Mouse (Mus musculus) MEL (cell line): Measurements from ENCODE around the gene Rnf111. TPM values are rescaled to one million over a fixed set of nuclear protein-coding genes. Genes with fewer than 3 reads are reported as not detected.

ENCODE experiments used
- DNase-seq: peaks from one replicate; pipeline ENCODE4 v3.0.0; 2011; ENCODE audit warnings: low read depth, low spot score
- H3K27ac ChIP-seq: 2 replicates; pipeline ENCODE4 v1.5.1; 2012; ENCODE audit warnings: low read depth, mild to moderate bottlenecking, control low read depth, low read length, moderate library complexity; ENCODE audit not compliant: control insufficient read depth
- H3K27me3 ChIP-seq, 2 experiments: fragments of 150-350 bp in 1 of 2; sonication (generic) in 1 of 2; 2 replicates each; pipeline ENCODE4 v1.6.1; 2012; ENCODE audit warnings: low read length in 2 of 2, mild to moderate bottlenecking in 2 of 2, improper control_type of control experiment in 1 of 2, moderate library complexity in 1 of 2; ENCODE audit not compliant: insufficient read depth in 2 of 2, control insufficient read depth in 1 of 2
- H3K36me3 ChIP-seq, 2 experiments: 2 replicates each; pipeline ENCODE4 v1.6.1; 2012 to 2014; ENCODE audit warnings: low read length in 2 of 2, improper control_type of control experiment in 1 of 2, inconsistent platforms in 1 of 2, mild to moderate bottlenecking in 1 of 2; ENCODE audit not compliant: insufficient read depth in 2 of 2, control insufficient read depth in 1 of 2
- H3K4me1 ChIP-seq, 2 experiments: fragments of 150-350 bp in 1 of 2; sonication (generic) in 1 of 2; 2 replicates each; pipeline ENCODE4 v1.6.1; 2012; ENCODE audit warnings: low read length in 2 of 2, improper control_type of control experiment in 1 of 2, mild to moderate bottlenecking in 1 of 2; ENCODE audit not compliant: insufficient read depth in 2 of 2, control insufficient read depth in 1 of 2
- H3K4me3 ChIP-seq, 2 experiments: fragments of 150-350 bp in 1 of 2; sonication (generic) in 1 of 2; 2 replicates each; pipeline ENCODE4 v1.5.1; 2012; ENCODE audit warnings: low read depth in 2 of 2, low read length in 2 of 2, mild to moderate bottlenecking in 2 of 2, moderate library complexity in 2 of 2, control low read depth in 1 of 2, improper control_type of control experiment in 1 of 2; ENCODE audit not compliant: control insufficient read depth in 1 of 2, insufficient read depth in 1 of 2
- H3K79me2 ChIP-seq: 2 replicates; pipeline ENCODE4 v1.6.1; 2012; ENCODE audit warnings: mild to moderate bottlenecking, low read length, moderate library complexity; ENCODE audit not compliant: control insufficient read depth, poor library complexity, insufficient read depth
- H3K9ac ChIP-seq: 2 replicates; pipeline ENCODE4 v1.6.1; 2012; ENCODE audit warnings: low read depth, mild to moderate bottlenecking, control low read depth, low read length, moderate library complexity; ENCODE audit not compliant: control insufficient read depth, poor library complexity, severe bottlenecking
- H3K9me3 ChIP-seq: fragments of 150-350 bp; sonication (generic); replicated peaks from 2 replicates; pipeline ENCODE4 v1.6.1; 2012; ENCODE audit warnings: mild to moderate bottlenecking, low read length, improper control_type of control experiment, moderate library complexity; ENCODE audit not compliant: insufficient read depth
- CTCF ChIP-seq, 3 experiments: IDR thresholded peaks in 2 of 3; conservative IDR thresholded peaks in 1 of 3; 2 replicates each; pipeline ENCODE4 v1.5.1; 2011 to 2012; ENCODE audit warnings: low read length in 3 of 3, low read depth in 2 of 3, mild to moderate bottlenecking in 2 of 3, improper control_type of control experiment in 1 of 3, inconsistent platforms in 1 of 3, mixed read lengths in 1 of 3, moderate library complexity in 1 of 3; ENCODE audit not compliant: control insufficient read depth in 1 of 3, insufficient read depth in 1 of 3, poor library complexity in 1 of 3, severe bottlenecking in 1 of 3
- E2F4 ChIP-seq: IDR thresholded peaks from 2 replicates; pipeline ENCODE4 v1.6.1; 2011; ENCODE audit warnings: low read depth, low read length, improper control_type of control experiment, borderline replicate concordance
- ELF1 ChIP-seq: IDR thresholded peaks from 2 replicates; pipeline ENCODE4 v1.6.1; 2014; ENCODE audit warnings: low read depth, mild to moderate bottlenecking, inconsistent platforms, low read length, improper control_type of control experiment, moderate library complexity
- EP300 ChIP-seq, 2 experiments: IDR thresholded peaks; 2 replicates each; pipeline ENCODE4 v1.6.1; 2011; ENCODE audit warnings: improper control_type of control experiment in 2 of 2, low read length in 2 of 2, low read depth in 1 of 2, mild to moderate bottlenecking in 1 of 2
- ETS1 ChIP-seq: IDR thresholded peaks from 2 replicates; pipeline ENCODE4 v1.6.1; 2012; ENCODE audit warnings: low read depth, mild to moderate bottlenecking, inconsistent platforms, low read length, improper control_type of control experiment, moderate library complexity
- GABPA ChIP-seq: IDR thresholded peaks from 2 replicates; pipeline ENCODE4 v1.6.1; 2012; ENCODE audit warnings: low read depth, mild to moderate bottlenecking, inconsistent platforms, low read length, improper control_type of control experiment, moderate library complexity
- GATA1 ChIP-seq: IDR thresholded peaks from 2 replicates; pipeline ENCODE4 v1.6.1; 2011; ENCODE audit warnings: low read depth, low read length, improper control_type of control experiment
- HCFC1 ChIP-seq: IDR thresholded peaks from 2 replicates; pipeline ENCODE4 v1.6.1; 2012; ENCODE audit warnings: low read depth, mild to moderate bottlenecking, inconsistent platforms, low read length, improper control_type of control experiment, moderate library complexity
- KAT2A ChIP-seq: conservative IDR thresholded peaks from 2 replicates; pipeline ENCODE4 v1.6.1; 2012; ENCODE audit warnings: low read depth, low read length, improper control_type of control experiment, inconsistent platforms
- MEF2A ChIP-seq: IDR thresholded peaks from 2 replicates; pipeline ENCODE4 v1.6.1; 2014; ENCODE audit warnings: low read depth, mild to moderate bottlenecking, inconsistent platforms, low read length, improper control_type of control experiment; ENCODE audit not compliant: poor library complexity, insufficient replicate concordance, severe bottlenecking; ENCODE audit errors: extremely low read depth
- MYB ChIP-seq: IDR thresholded peaks from 2 replicates; pipeline ENCODE4 v1.6.1; 2011; ENCODE audit warnings: mild to moderate bottlenecking, low read depth, low read length, improper control_type of control experiment
- POLR2AphosphoS5 ChIP-seq: IDR thresholded peaks from 2 replicates; pipeline ENCODE4 v1.6.1; 2012; ENCODE audit warnings: low read depth, borderline replicate concordance, mild to moderate bottlenecking, inconsistent platforms, low read length, moderate library complexity, mixed read lengths
- RAD21 ChIP-seq: IDR thresholded peaks from 2 replicates; pipeline ENCODE4 v1.6.1; 2011; ENCODE audit warnings: mild to moderate bottlenecking, low read depth, low read length, improper control_type of control experiment
- RCOR1 ChIP-seq: IDR thresholded peaks from 2 replicates; pipeline ENCODE4 v1.6.1; 2012; ENCODE audit warnings: low read depth, mild to moderate bottlenecking, inconsistent platforms, low read length, improper control_type of control experiment
- SIN3A ChIP-seq: IDR thresholded peaks from 2 replicates; pipeline ENCODE4 v1.6.1; 2012; ENCODE audit warnings: low read length, improper control_type of control experiment, inconsistent platforms
- SMC3 ChIP-seq: IDR thresholded peaks from 2 replicates; pipeline ENCODE4 v1.6.1; 2011; ENCODE audit warnings: low read depth, low read length, improper control_type of control experiment
- TBP ChIP-seq: IDR thresholded peaks from 2 replicates; pipeline ENCODE4 v1.8.0; 2011; ENCODE audit warnings: low read depth, low read length, improper control_type of control experiment
- USF1 ChIP-seq: IDR thresholded peaks from 2 replicates; pipeline ENCODE4 v1.6.1; 2014; ENCODE audit warnings: low read depth, mild to moderate bottlenecking, inconsistent platforms, low read length, improper control_type of control experiment, moderate library complexity
- USF2 ChIP-seq, 2 experiments: IDR thresholded peaks; 2 replicates each; pipeline ENCODE4 v1.6.1; 2011 to 2012; ENCODE audit warnings: improper control_type of control experiment in 2 of 2, low read length in 2 of 2, borderline replicate concordance in 1 of 2, inconsistent platforms in 1 of 2, low read depth in 1 of 2, mild to moderate bottlenecking in 1 of 2; ENCODE audit not compliant: insufficient read depth in 1 of 2
- ZC3H11A ChIP-seq: IDR thresholded peaks from 2 replicates; pipeline ENCODE4 v1.6.1; 2012; ENCODE audit warnings: low read depth, mild to moderate bottlenecking, inconsistent platforms, low read length, improper control_type of control experiment
- ZKSCAN1 ChIP-seq: IDR thresholded peaks from 2 replicates; pipeline ENCODE4 v1.6.1; 2012; ENCODE audit warnings: low read depth, mild to moderate bottlenecking, inconsistent platforms, low read length, improper control_type of control experiment, moderate library complexity
- ZNF384 ChIP-seq: IDR thresholded peaks from 2 replicates; pipeline ENCODE4 v1.6.1; 2012; ENCODE audit warnings: low read depth, mild to moderate bottlenecking, inconsistent platforms, low read length, improper control_type of control experiment
- polyA plus RNA-seq, 2 experiments: library from polyadenylated mRNA; stranded (reverse) in 1 of 2; unstranded in 1 of 2; fragments of >175 nt in 1 of 2; fragments of >200 nt in 1 of 2; gene quantifications; 2 replicates each; pipeline versions ENCODE4 v1.2.1 to v1.2.4; 2012; ENCODE audit warnings: low replicate concordance in 2 of 2, low read depth in 1 of 2; ENCODE audit not compliant: insufficient read length in 2 of 2, insufficient read depth in 1 of 2, missing spikeins in 1 of 2
- total RNA-seq: library from RNA; depleted of rRNA; stranded (reverse); fragments of 300-350 nt; gene quantifications from 2 replicates; pipeline ENCODE4 v1.2.3, GENCODE M21; 2012

Rnf111 gene
- total and polyA plus RNA-seq, 3 experiments, result 25.2 to 88.2 (median 46.0) TPM

- H3K79me2 ChIP-seq, result no peaks in the 10 kb centered on the region
- no peak overlapping the region for H3K27ac ChIP-seq
- DNase-seq, result peak; percentile 30
- H3K9ac ChIP-seq, result no peak overlapping the region
- H3K27me3 ChIP-seq, result no peaks in the 10 kb centered on the region
- peaks cover 0 to 7% of the 10 kb centered on the region in 2 experiments; a peak in 3 of 4 replicates for H3K4me1 ChIP-seq
- H3K9me3 ChIP-seq, result no peaks in the 10 kb centered on the region
- TF ChIP-seq CTCF (IDR thresholded peaks at IDR 0.05 in 2 of 3, conservative IDR thresholded peaks at IDR 0.05 in 1 of 3; ENCODE audit: control insufficient read depth in 1 of 3, insufficient read depth in 1 of 3, low read depth in 2 of 3, low read length in 3 of 3, poor library complexity in 1 of 3, severe bottlenecking in 1 of 3) (peak; percentile 34 to 69 (median 45); a peak in 5 of 6 replicates), SMC3 (peak; percentile 46), ZKSCAN1 (no peak)
- TF ChIP-seq, all 39 proteins: peak for 2
- Histone ChIP-seq H3K4me3 (no peak overlapping the region), H3K36me3 (peaks cover 0 to 15% of the 10 kb centered on the region in 2 experiments; a peak in 3 of 4 replicates)
These were observed 107.9 kb downstream of the Rnf111 start for GRCm38 (mm10) chr9:70395617-70396016.

- TF ChIP-seq SMC3, result peak; percentile 85
- peak; percentile 82 for TF ChIP-seq RAD21
- no peak for TF ChIP-seq HCFC1
- TF ChIP-seq ZC3H11A, result peak; percentile 66
- peak; percentile 44 to 82 (median 56) for TF ChIP-seq CTCF (IDR thresholded peaks at IDR 0.05 in 2 of 3, conservative IDR thresholded peaks at IDR 0.05 in 1 of 3; ENCODE audit: control insufficient read depth in 1 of 3, insufficient read depth in 1 of 3, low read depth in 2 of 3, low read length in 3 of 3, poor library complexity in 1 of 3, severe bottlenecking in 1 of 3)
- no peak for TF ChIP-seq KAT2A
- no peak for TF ChIP-seq MEF2A
- Histone ChIP-seq H3K9ac (peak overlapping the region; percentile 54), H3K27me3 (no peaks in the 10 kb centered on the region), H3K4me3 (peak overlapping the region; percentile 25 to 50; a peak in 3 of 4 replicates), H3K9me3 (no peaks in the 10 kb centered on the region), H3K4me1 (peaks cover 0 to 15% of the 10 kb centered on the region in 2 experiments; a peak in 3 of 4 replicates), H3K36me3 (peaks cover 2 to 23% of the 10 kb centered on the region in 2 experiments; a peak in 3 of 4 replicates), H3K27ac (peak overlapping the region; percentile 48), H3K79me2 (no peaks in the 10 kb centered on the region)
- DNase-seq, result peak; percentile 78
These were observed 111.0 kb downstream of the Rnf111 start for GRCm38 (mm10) chr9:70392563-70392907.

GRCm38 (mm10) chr9:70391660-70392562, 111.6 kb downstream of the Rnf111 start:
- peak; percentile 84 for DNase-seq
- H3K27me3 ChIP-seq, result no peaks in the 10 kb centered on the region
- peaks cover 0 to 20% of the 10 kb centered on the region in 2 experiments; a peak in 3 of 4 replicates for H3K4me1 ChIP-seq
- H3K79me2 ChIP-seq, result no peaks in the 10 kb centered on the region
- no peaks in the 10 kb centered on the region for H3K9me3 ChIP-seq
- H3K9ac ChIP-seq, result peak overlapping the region; percentile 54
- peak overlapping the region; percentile 25 to 50 for H3K4me3 ChIP-seq
- peaks cover 2 to 25% of the 10 kb centered on the region in 2 experiments; a peak in 3 of 4 replicates for H3K36me3 ChIP-seq
- peak overlapping the region; percentile 80 for H3K27ac ChIP-seq
- TF ChIP-seq GABPA (peak; percentile 83), ZNF384 (peak; percentile 71), ETS1 (peak; percentile 78), USF2 (IDR thresholded peaks at IDR 0.05; ENCODE audit: borderline replicate concordance in 1 of 2, insufficient read depth in 1 of 2, low read depth in 1 of 2, low read length in 2 of 2) (no peak), EP300 (IDR thresholded peaks at IDR 0.05; ENCODE audit: low read depth in 1 of 2, low read length in 2 of 2) (peak; percentile 60 to 81), SIN3A (peak; percentile 51), MYB (no peak), E2F4 (no peak), TBP (0 out of 2 replicates have a peak, but pooled peaks have one; percentile 21), RCOR1 (0 out of 2 replicates have a peak, but pooled peaks have one; percentile 8), ELF1 (no peak), SMC3 (no peak), GATA1 (peak; percentile 68), POLR2AphosphoS5 (no peak), USF1 (no peak)
